Mouse (Mus musculus): ENCODE measurements around the gene Clca3a1. TPM values are rescaled to one million over a fixed set of nuclear protein-coding genes. Genes with fewer than 3 reads are reported as not detected.

Clca3a1 gene
- total RNA-seq, 2 experiments from 2014 or later: 0.92 to 2.0 TPM

- peak; percentile 72 for ATAC-seq (replicated peaks; ENCODE audit: poor library complexity)
These were observed 40.7 kb downstream of the Clca3a1 start, which contains the start of gene Sh3glb1 for GRCm38 (mm10) chr3:144719901-144720747. Sh3glb1 (minus strand) TSS chr3:144720335.

DNA sequence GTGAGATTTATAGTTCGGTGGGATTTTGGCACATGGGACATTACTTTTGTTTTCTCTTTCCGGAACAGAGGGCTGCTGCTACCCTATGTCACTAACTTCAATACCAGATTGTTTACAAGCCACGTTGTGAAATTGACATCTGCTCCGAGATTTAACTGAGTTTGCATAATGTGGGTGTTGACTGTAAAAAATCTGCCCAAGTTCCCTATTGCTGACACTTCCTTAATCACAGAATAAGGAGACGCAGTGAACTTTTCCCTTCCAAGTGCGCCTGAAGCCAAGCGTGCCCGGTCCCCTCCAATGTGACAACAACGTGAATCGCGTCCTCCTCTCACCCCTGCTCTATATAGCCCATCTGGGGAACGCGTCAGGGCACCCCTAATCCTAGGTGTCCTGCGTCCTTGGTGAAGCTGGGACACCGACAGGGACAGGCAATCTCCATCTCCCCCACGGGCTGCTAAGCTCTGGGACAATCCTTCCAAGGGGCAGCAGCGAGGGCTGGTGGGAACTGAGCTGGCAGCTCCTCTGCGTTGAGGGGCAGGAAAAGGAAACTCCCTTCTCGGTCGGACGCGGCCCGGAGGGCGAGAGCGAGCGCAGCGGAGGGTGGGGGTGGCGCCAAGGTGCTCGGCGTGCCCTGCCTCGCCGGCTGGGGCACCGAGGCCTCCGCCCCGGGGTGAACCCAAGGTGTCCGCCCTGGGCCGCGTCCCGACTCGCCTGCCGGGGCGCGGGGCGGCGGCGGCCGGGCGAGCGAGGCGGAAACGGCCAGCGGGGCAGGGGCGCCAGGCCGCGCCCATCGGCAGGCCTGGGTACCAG, 41.5 kb downstream of the Clca3a1 start:
- ATAC-seq (replicated peaks; ENCODE audit: poor library complexity): peak; percentile 25

DNA sequence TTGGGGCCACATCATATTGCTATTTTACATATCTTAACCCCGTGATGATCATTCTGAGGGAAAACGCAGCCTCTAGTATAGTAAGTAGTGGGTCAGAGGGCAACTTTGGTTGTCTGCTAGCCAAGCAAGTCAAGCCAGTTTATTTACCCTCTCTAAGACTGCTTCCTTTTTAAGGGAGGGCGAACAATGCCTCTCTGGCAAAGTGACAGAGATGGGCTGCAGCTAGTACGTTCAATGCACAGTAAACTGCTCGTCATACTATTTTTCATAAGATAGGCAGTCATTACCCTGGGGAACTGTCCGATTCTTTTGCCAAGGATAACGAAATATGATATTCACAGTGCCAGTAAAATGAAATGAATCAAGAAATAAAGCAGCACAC, 42.1 kb downstream of the Clca3a1 start:
- ATAC-seq (replicated peaks; ENCODE audit: poor library complexity): no peak

- no peak for ATAC-seq (replicated peaks; ENCODE audit: poor library complexity)
These were observed 42.9 kb downstream of the Clca3a1 start for GRCm38 (mm10) chr3:144717835-144718234.

GRCm38 (mm10) chr3:144717121-144717520, 43.7 kb downstream of the Clca3a1 start:
- ATAC-seq (replicated peaks; ENCODE audit: poor library complexity): no peak

GRCm38 (mm10) chr3:144715901-144716300, 44.9 kb downstream of the Clca3a1 start:
- ATAC-seq (replicated peaks; ENCODE audit: poor library complexity): no peak

- no peak for ATAC-seq (replicated peaks; ENCODE audit: poor library complexity)
These were observed 45.7 kb downstream of the Clca3a1 start for GRCm38 (mm10) chr3:144715033-144715432.

DNA sequence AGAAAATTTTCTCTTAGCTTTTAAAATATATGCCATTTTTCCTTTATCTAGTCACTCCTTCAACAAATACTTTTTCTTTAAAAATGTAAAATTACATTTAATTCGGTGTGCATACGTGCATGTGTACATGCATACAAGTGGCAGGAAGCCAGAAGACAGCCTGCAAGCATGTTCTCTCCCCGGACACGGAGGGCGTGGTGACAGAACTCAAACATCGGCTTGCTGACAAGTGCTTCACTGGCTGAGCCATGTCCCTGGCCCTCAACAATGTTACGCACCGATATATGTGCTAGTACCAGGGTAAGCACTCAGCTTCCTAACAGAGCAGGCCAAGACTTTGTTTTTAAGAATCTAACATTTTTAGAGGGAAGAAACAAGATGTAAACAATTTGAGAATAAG, 46.2 kb downstream of the Clca3a1 start:
- ATAC-seq (replicated peaks; ENCODE audit: poor library complexity): no peak

- no peak for ATAC-seq (replicated peaks; ENCODE audit: poor library complexity)
These were observed 46.7 kb downstream of the Clca3a1 start for GRCm38 (mm10) chr3:144714126-144714525.

DNA sequence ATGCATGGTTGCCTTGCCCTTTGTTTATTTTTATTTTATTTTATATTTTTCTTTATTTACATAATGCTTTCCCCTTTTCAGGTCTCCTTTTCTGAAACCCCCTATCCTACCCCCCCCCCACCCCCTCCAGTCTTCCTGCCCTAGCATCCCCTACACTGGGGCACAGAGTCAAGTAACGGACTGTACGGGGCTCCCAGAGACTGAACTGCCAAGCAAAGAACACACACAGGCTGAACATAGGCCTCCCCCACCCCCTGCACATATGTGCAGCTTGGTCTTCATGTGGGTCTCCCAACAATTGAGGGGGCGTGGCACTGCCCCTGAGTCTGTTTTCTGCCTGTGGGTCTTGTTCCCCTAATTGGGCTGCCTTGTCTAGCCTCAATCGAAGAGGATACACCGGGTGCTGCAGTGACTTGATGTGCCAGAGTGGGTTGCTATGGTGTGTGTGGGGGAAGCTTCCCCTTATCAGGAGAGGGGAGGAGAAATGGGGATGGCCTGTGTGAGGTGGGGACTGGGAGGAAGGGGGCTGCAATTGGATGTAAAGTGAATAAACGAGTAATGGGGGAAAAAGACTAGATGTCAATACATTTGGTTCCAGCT, 49.1 kb downstream of the Clca3a1 start:
- ATAC-seq (replicated peaks; ENCODE audit: poor library complexity): no peak

DNA sequence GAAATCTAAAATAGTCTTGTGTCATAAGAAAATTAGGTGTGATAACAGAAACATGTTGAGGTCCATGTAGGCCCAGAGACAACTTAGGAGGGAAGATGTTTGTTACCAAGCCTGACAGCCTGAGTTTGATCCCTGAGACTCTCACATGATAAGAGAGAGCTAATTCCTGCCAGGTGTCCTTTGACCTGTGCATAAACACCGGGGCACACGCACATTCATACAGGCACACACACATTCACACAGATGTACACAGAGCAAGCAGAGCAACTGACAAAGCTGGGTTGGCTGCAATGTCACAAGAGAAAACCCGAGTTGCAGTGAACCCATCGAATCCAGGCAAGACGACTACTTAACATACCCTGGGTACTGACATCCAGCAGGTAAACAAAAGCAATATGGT, 52.2 kb downstream of the Clca3a1 start:
- ATAC-seq (replicated peaks; ENCODE audit: poor library complexity): no peak

- ATAC-seq (replicated peaks; ENCODE audit: poor library complexity): peak; percentile 84
These were observed 56.8 kb downstream of the Clca3a1 start for GRCm38 (mm10) chr3:144703959-144704358.

DNA sequence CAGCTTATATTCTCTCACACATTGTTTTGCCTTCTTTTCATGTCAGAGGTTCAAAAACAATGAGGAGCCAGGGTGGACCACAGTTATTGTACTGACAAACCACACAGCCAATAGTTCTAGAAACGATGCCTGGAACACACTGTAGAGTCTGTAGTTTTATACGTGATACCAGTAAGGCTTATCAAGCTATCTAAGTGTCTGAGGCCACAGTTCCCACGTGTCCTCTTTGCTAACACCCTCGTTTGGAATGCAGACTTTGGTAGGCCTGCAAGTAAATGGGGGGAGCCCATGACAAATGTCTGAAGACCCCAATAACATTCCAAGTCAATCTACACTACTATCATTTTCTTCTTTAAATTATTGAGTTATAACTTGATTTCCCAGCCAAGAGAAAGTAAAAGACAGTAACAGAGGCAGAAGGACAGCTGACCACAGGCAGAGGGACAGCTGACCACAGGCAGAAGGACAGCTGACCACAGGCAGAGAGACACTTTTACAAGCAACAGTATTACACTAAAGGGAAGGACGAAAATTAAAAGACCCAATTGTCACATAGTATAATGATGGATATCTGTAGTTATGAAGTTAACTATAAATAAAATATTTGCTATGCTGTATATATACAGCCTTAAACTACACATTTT, 61.9 kb downstream of the Clca3a1 start:
- ATAC-seq (replicated peaks; ENCODE audit: poor library complexity): no peak

DNA sequence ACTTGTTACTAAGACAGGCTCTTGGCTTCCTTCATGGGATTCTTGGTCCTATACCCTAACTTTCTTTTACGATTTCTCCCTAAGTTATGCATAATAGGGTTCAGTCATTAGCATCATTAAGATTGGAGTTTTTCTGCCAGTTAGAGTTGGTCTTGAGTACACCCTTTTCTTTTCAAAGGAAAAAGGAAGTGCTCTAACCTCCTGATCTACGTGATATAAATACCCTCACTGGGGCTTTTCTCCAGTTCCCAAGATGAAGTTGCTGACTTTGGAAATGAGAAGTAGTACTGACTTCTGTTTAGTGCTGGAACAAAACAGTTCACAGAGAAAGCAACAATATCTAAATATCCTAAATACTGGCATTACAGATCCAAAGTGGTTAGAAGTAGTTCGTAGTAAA, 62.8 kb downstream of the Clca3a1 start:
- ATAC-seq (replicated peaks; ENCODE audit: poor library complexity): peak; percentile 41

DNA sequence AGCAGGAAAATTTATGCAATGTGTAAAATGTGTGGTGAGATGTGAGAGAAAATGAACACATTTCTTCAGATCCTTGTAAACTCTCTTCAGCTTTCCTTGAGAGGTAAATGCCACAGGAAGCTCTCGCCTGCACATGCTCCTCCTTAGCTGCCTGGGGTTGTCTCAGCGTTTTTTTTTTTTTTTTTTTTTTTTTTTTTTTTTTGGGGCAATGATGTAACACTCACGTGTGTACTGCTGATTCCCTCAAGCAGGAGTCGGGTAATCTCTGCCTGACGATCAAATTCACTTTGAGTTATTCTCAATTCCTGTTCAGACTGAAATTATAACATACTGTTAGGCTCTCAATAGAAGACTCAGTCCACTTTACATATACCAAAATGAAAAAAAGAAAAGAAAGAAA, 63.6 kb downstream of the Clca3a1 start:
- peak; percentile 42 for ATAC-seq (replicated peaks; ENCODE audit: poor library complexity)

- no peak for ATAC-seq (replicated peaks; ENCODE audit: poor library complexity)
These were observed 65.8 kb downstream of the Clca3a1 start for GRCm38 (mm10) chr3:144694941-144695340.

DNA sequence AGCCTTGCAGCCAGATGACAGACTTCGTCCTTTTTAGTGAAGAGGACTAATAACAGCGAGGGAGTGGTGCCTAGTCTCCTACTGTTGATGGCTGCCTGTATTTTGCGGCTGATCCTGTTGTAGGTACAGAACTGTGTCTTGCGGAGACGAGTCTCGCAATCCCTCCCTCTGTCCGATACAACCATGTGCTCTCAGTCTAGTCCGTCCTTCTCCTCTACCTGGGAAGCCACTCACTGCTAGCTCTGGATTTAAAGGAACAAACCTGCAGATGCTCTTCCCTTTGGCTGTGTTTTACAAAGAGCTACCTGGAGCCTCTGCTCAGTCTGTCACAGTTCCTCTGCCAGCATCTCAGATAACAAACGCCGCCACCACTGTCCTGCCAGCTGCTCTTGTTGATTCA, 66.7 kb downstream of the Clca3a1 start:
- ATAC-seq (replicated peaks; ENCODE audit: poor library complexity): peak; percentile 28

- peak; percentile 63 for ATAC-seq (replicated peaks; ENCODE audit: poor library complexity)
These were observed 68.7 kb downstream of the Clca3a1 start for GRCm38 (mm10) chr3:144692052-144692451.

GRCm38 (mm10) chr3:144689236-144689635, 71.5 kb downstream of the Clca3a1 start:
- ATAC-seq (replicated peaks; ENCODE audit: poor library complexity): peak; percentile 95

- ATAC-seq (replicated peaks; ENCODE audit: poor library complexity): no peak
These were observed 72.5 kb downstream of the Clca3a1 start for GRCm38 (mm10) chr3:144688284-144688683.

- ATAC-seq (replicated peaks; ENCODE audit: poor library complexity): no peak
These were observed 73.2 kb downstream of the Clca3a1 start for GRCm38 (mm10) chr3:144687618-144688017.
